Mouse (Mus musculus): ENCODE results near the gene As3mt. TPM values are rescaled to one million over a fixed set of nuclear protein-coding genes. Genes with fewer than 3 reads are reported as not detected.
"Not testable (repeated sequence)": the region's sequence is repeated elsewhere in the genome, so short reads cannot be mapped to it uniquely, and the experiment has no call there.

As3mt gene
- polyA plus RNA-seq, 1 experiment from 2014 or later = 32.2 TPM

DNA sequence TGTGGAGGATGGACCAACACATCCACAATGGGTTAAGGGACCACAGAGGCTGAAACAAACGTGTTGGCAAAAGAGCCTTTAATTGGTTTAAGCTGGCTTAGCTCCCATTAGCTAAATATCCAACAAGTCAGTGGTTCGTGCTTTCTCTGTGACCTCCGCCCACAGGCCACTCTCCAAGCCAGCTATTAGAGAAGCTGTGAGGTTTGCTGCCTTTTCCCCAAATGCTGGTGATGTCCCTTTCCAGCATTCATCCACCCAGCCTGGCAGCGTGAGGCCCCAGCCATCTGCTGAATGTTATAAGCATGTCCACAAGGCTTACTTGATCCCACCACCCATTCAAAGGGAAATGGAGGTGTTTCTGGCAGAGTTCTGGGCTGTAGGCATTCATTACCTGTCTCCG is 69.1 kb downstream of the As3mt start:
- ATAC-seq (ENCODE audit: low FRiP score, low read depth) = no peak
- WGBS = 81% methylated on average over 5 of the region's 5 CpGs
- H3K4me1 ChIP-seq = no peaks in the 10 kb centered on the region
- no peaks in the 10 kb centered on the region for H3K36me3 ChIP-seq
- no peak overlapping the region for H3K9ac ChIP-seq
- no peak overlapping the region for H3K27ac ChIP-seq
- H3K9me3 ChIP-seq = no peaks in the 10 kb centered on the region
- no peak overlapping the region for H3K4me2 ChIP-seq (replicated peaks)
- H3K27me3 ChIP-seq (replicated peaks) = no peaks in the 10 kb centered on the region
- H3K4me3 ChIP-seq = no peak overlapping the region

DNA sequence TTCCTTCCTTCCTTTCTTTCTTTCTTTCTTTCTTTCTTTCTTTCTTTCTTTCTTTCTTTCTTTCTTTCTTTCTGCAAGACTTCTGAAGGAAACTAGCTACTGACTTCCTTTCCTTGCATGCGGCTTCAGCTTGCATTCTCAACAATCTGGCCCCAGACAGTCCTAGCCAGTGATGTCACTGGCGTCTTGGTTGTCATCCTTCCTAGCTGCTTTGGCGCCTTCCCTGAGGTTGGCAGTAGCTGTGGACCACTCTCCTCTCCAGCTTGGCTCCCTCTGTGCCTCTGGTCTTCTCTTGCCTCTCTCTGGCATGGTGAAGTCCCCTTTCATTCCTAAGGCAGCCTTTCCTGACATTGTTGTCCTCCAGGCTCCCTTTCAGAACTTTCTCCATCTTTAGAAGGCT is 69.6 kb downstream of the As3mt start:
- no peak overlapping the region for H3K4me2 ChIP-seq (replicated peaks)
- 79% methylated on average over 3 of the region's 3 CpGs for whole genome bisulfite sequencing
- H3K9me3 ChIP-seq = no peaks in the 10 kb centered on the region
- ATAC-seq (ENCODE audit: low FRiP score, low read depth) = no peak
- no peak overlapping the region for H3K4me3 ChIP-seq
- H3K9ac ChIP-seq = no peak overlapping the region
- no peaks in the 10 kb centered on the region for H3K27me3 ChIP-seq (replicated peaks)
- H3K36me3 ChIP-seq = no peaks in the 10 kb centered on the region
- no peak overlapping the region for H3K27ac ChIP-seq
- H3K4me1 ChIP-seq = no peaks in the 10 kb centered on the region

DNA sequence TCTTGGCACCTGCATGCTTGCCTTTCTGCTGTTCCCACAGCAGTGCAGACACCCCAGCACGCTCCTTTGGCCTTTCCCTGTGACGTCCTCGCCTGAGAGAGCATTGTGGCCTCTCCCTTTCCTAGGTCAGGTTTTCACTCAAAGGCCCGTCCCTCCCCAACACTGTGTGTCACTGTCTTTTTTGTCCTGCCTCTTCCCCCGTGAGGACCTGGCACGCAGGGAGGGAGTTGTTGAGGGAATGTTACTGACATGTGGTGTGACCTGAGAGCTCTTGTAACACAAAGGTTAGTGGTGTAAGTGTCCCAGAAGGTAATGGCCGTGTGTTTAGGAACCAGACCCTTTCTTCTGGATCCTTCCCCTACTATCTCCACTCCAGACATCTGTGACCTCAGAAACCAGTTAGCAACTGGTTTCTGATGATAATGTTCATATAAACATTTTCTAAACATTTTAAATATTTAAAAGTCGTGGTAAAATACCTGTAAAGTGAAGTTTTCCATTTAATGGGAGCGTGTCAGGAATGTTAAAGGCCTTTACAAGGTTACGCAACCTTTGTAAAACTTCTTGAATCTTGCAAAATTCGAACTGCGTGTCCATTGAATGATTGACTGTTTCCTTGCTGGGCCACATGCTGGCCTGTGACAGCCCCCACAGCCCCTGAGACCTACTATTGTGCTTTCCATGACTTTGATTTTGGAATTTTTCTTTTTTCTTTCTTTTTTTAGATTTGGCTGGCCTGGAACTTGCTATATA is 70.8 kb downstream of the As3mt start:
- Histone ChIP-seq H3K9me3 (no peaks in the 10 kb centered on the region), H3K27ac (no peak overlapping the region), H3K9ac (no peak overlapping the region), H3K4me2 (replicated peaks) (no peak overlapping the region), H3K36me3 (no peaks in the 10 kb centered on the region), H3K27me3 (replicated peaks) (no peaks in the 10 kb centered on the region), H3K4me3 (no peak overlapping the region), H3K4me1 (no peaks in the 10 kb centered on the region)
- ATAC-seq (ENCODE audit: low FRiP score, low read depth) = no peak
- WGBS = 72% methylated on average over 12 of the region's 12 CpGs

DNA sequence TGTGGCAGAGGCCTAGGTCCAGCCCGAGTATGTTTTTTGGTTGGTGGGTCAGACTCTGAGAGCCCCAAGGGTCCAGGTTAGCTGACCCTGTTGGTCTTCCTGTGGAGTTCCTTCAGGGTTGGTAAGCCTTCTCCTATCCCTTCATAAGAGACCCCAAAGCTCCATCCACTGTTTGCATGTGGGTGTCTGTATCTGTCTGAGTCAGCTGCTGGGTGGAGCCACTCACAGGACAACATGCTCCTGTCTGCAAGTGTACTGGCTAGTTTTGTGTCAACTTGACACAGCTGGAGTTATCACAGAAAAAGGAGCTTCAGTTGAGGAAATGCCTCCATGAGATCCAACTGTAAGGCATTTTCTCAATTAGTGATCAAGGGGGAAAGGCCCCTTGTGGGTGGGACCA is 71.9 kb downstream of the As3mt start:
- H3K9me3 ChIP-seq; ATAC-seq (ENCODE audit: low FRiP score, low read depth); H3K36me3 ChIP-seq; H3K4me2 ChIP-seq (replicated peaks); H3K4me3 ChIP-seq; H3K9ac ChIP-seq; H3K27ac ChIP-seq; H3K4me1 ChIP-seq; H3K27me3 ChIP-seq (replicated peaks): not testable (repeated sequence)
- WGBS = 90% methylated on average over 1 of the region's 1 CpGs

DNA sequence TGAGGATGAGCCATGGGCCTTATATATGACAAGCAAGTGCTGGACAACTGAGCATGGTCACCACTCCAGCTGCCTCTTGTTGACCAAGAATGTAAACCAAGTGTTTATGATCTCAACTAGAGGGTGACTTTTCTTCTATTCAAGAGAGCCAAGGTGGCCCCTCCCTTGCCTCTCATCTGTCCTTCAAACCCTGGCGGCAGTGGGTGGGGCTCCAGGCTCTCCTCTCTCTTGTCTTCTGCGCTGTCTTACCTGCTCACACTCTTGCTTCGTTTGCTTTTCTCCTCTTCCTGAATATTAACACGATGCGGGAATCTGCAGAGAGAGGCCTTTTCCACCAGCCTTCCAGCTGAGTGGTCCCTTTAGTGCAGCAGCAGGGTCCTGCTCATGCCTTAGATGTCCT is 76.8 kb downstream of the As3mt start:
- ATAC-seq (ENCODE audit: low FRiP score, low read depth) = no peak
- H3K27me3 ChIP-seq (replicated peaks) = no peaks in the 10 kb centered on the region
- no peak overlapping the region for H3K27ac ChIP-seq
- H3K36me3 ChIP-seq = no peaks in the 10 kb centered on the region
- no peaks in the 10 kb centered on the region for H3K4me1 ChIP-seq
- H3K9me3 ChIP-seq = no peaks in the 10 kb centered on the region
- H3K4me3 ChIP-seq = no peak overlapping the region
- no peak overlapping the region for H3K9ac ChIP-seq
- 80% methylated on average over 5 of the region's 5 CpGs for WGBS
- no peak overlapping the region for H3K4me2 ChIP-seq (replicated peaks)

DNA sequence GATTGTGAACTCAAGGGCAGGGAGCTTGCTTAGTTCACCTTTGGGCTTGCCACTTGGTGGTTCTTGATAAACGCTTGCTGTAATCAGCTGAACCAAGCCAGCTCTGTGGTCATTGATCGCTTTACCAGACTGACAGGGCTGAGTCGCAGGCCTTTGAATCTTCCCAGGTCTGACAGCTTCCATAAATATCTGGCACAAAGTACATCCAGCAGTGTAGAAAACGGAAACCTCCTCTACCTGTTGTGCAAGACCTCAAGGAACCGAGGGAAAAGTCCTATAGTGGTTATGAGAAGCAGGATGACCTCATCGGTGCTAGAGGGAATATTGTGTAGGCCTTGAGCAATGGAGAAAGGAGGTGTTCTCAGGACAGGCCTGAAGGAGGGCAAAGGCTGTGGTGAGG is 77.2 kb downstream of the As3mt start:
- ATAC-seq (ENCODE audit: low FRiP score, low read depth) = no peak
- Histone ChIP-seq H3K4me2 (replicated peaks) (no peak overlapping the region), H3K27me3 (replicated peaks) (no peaks in the 10 kb centered on the region), H3K9ac (no peak overlapping the region), H3K4me3 (no peak overlapping the region), H3K27ac (no peak overlapping the region), H3K36me3 (no peaks in the 10 kb centered on the region), H3K9me3 (no peaks in the 10 kb centered on the region), H3K4me1 (no peaks in the 10 kb centered on the region)
- 84% methylated on average over 6 of the region's 6 CpGs for WGBS

DNA sequence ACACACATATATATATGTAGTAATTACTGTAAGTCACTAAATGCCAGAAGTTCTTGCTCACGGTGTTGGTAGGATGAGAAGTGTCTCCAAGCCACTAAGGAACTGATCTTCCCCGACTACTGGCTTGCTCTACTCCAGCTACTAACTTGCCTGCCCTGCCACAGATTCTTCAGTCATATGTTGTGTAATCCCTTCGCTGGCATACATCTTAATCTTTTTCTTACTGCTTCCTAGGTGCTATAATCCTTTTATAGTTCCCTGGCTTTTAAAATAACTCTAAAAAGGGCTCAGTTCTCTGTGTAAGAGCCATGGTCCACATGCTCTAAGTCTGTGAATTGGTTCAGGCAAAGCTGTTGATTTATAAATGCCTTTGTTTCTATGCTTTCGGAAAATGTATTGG is 78.4 kb downstream of the As3mt start:
- no peak overlapping the region for H3K9ac ChIP-seq
- H3K27me3 ChIP-seq (replicated peaks) = no peaks in the 10 kb centered on the region
- no peak for ATAC-seq (ENCODE audit: low FRiP score, low read depth)
- no peaks in the 10 kb centered on the region for H3K36me3 ChIP-seq
- WGBS = 90% methylated on average over 4 of the region's 4 CpGs
- no peaks in the 10 kb centered on the region for H3K4me1 ChIP-seq
- H3K9me3 ChIP-seq = no peaks in the 10 kb centered on the region
- no peak overlapping the region for H3K4me3 ChIP-seq
- H3K27ac ChIP-seq = no peak overlapping the region
- H3K4me2 ChIP-seq (replicated peaks) = no peak overlapping the region

DNA sequence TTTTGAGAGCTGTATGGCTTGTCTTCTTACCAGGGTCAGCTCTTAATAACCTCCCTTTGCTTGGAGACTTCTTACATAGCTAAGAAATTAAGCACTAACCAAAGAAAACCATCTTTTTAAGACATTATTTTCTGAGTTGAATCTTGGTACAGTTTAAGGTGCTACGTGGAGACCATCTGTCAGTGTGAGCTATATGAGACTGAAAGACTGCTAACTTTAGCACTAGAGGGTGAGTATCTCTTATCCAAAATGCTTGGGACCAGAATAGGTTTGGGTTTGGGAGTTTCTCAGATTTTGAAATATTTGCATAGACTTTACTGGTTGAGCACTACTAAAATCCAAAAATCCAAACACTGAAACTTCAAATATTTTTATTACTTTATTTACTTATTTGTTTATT is 82.5 kb downstream of the As3mt start:
- H3K9ac ChIP-seq = no peak overlapping the region
- no peak for ATAC-seq (ENCODE audit: low FRiP score, low read depth)
- H3K27ac ChIP-seq = no peak overlapping the region
- H3K36me3 ChIP-seq = no peaks in the 10 kb centered on the region
- H3K27me3 ChIP-seq (replicated peaks) = no peaks in the 10 kb centered on the region
- no peaks in the 10 kb centered on the region for H3K4me1 ChIP-seq
- WGBS = 92% methylated on average over 1 of the region's 1 CpGs
- no peak overlapping the region for H3K4me3 ChIP-seq
- H3K4me2 ChIP-seq (replicated peaks) = no peak overlapping the region
- no peaks in the 10 kb centered on the region for H3K9me3 ChIP-seq

Other genes starting within 250 kb of the As3mt start
- gene Trim8, start 205.8 kb upstream of the As3mt start, polyA plus RNA-seq (2016; fragmentation: Nextera tagmentation; extraction: Ambion mirVana) = 39.1 and 43.0 TPM in 2 replicates
- 190 and 194 TPM in 2 replicates for gene Arl3, start 134.3 kb upstream of the As3mt start, polyA plus RNA-seq (2016; fragmentation: Nextera tagmentation; extraction: Ambion mirVana)
- 11.4 and 12.2 TPM in 2 replicates for gene Sfxn2, start 134.1 kb upstream of the As3mt start, polyA plus RNA-seq (2016; fragmentation: Nextera tagmentation; extraction: Ambion mirVana)
- gene Wbp1l, start 108.4 kb upstream of the As3mt start, polyA plus RNA-seq (2016; fragmentation: Nextera tagmentation; extraction: Ambion mirVana) = 53.4 and 54.8 TPM in 2 replicates
- gene Cyp17a1, start 34.3 kb upstream of the As3mt start, polyA plus RNA-seq (2016; fragmentation: Nextera tagmentation; extraction: Ambion mirVana) = not detected in 2 replicates
- gene Borcs7, start 17.6 kb upstream of the As3mt start, polyA plus RNA-seq (2016; fragmentation: Nextera tagmentation; extraction: Ambion mirVana) = 17.2 TPM in 2 replicates
- gene Cnnm2, start 54.1 kb downstream of the As3mt start, polyA plus RNA-seq (2016; fragmentation: Nextera tagmentation; extraction: Ambion mirVana) = 8.4 and 9.0 TPM in 2 replicates